Mouse (Mus musculus) midbrain, embryonic 11.5 days (tissue): ENCODE results near the gene Gm20538. TPM values are rescaled to one million over a fixed set of nuclear protein-coding genes. Genes with fewer than 3 reads are reported as not detected.

Source experiments
- ATAC-seq: fragments of 200-750 bp; cut with Nextera tagmentation; 2 replicates; pipeline ENCODE4 v1.8.0; 2017; ENCODE audit warnings: moderate TSS enrichment, moderate library complexity; ENCODE audit not compliant: low FRiP score
- DNase-seq: peaks from one replicate; pipeline ENCODE4 v3.0.0; 2015; ENCODE audit warnings: low spot score; ENCODE audit errors: missing footprints
- H3K27ac ChIP-seq: fragments of 300-500 bp; sonication (generic); 2 replicates; pipeline ENCODE4 v1.5.1; 2014; ENCODE audit warnings: low read depth, low read length
- H3K27me3 ChIP-seq: fragments of 300-500 bp; sonication (generic); 2 replicates; pipeline ENCODE4 v1.6.1; 2014; ENCODE audit warnings: mild to moderate bottlenecking, low read length, moderate library complexity, mixed read lengths; ENCODE audit not compliant: control insufficient read depth, insufficient read depth
- H3K36me3 ChIP-seq: fragments of 300-500 bp; sonication (generic); 2 replicates; pipeline ENCODE4 v1.6.1; 2014; ENCODE audit warnings: mild to moderate bottlenecking, low read length, moderate library complexity, mixed read lengths; ENCODE audit not compliant: control insufficient read depth, insufficient read depth
- H3K4me1 ChIP-seq: fragments of 300-500 bp; sonication (generic); 2 replicates; pipeline ENCODE4 v1.6.1; 2014; ENCODE audit warnings: low read length; ENCODE audit not compliant: control insufficient read depth, insufficient read depth
- H3K4me2 ChIP-seq: fragments of 300-500 bp; sonication (generic); 2 replicates; pipeline ENCODE4 v1.6.1; 2014; ENCODE audit warnings: mild to moderate bottlenecking, moderate library complexity
- H3K4me3 ChIP-seq: fragments of 300-500 bp; sonication (generic); 2 replicates; pipeline ENCODE4 v1.5.1; 2014; ENCODE audit warnings: low read depth, low read length
- H3K9ac ChIP-seq: fragments of 300-500 bp; sonication (generic); 2 replicates; pipeline ENCODE4 v1.6.1; 2014; ENCODE audit warnings: low read length
- H3K9me3 ChIP-seq: fragments of 300-500 bp; sonication (generic); 2 replicates; pipeline ENCODE4 v1.6.1; 2016; ENCODE audit warnings: low read length; ENCODE audit not compliant: control insufficient read depth
- WGBS: fragments of 180-500 bp; shearing (Covaris S2); extraction: QIAGEN DNeasy Blood & Tissue Kit; methylation state at CpG from one replicate; pipeline ENCODE4 v1.1.7; 2014; 5-methylcytosine and 5-hydroxymethylcytosine counted together
- polyA plus RNA-seq: library from polyadenylated mRNA; unstranded; fragments of >200 nt; fragmentation: Nextera tagmentation; extraction: Ambion mirVana; gene quantifications from 2 replicates; pipeline ENCODE4 v1.2.1, GENCODE M21; 2014

The Gm20538 gene
- polyA plus RNA-seq, 1 experiment from 2014 or later: not detected

DNA sequence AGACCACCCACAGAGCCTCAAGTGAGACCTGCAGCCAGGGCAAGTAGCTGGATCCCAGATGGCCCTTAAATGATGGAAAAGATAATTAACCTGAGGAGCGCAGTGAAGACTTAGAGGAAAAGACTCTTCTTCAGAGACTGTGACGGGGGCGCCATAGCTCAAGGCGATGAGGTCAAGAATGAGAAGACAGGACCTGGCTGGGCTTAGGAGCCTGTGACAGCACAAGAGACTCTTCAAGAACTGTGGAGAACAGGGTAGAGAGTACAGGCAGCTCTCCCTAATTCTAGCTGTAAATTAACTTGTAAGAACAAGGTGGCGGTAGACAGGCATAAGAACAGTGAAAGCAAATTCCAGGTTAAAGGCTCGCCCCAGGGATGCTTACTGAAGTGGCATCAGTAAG, 50.7 kb downstream of the Gm20538 start:
- Histone ChIP-seq H3K9ac (no peak overlapping the region), H3K27me3 (peaks cover 93% of the 10 kb centered on the region), H3K9me3 (no peaks in the 10 kb centered on the region), H3K4me1 (no peaks in the 10 kb centered on the region), H3K27ac (no peak overlapping the region), H3K4me2 (no peak overlapping the region), H3K4me3 (no peak overlapping the region), H3K36me3 (no peaks in the 10 kb centered on the region)
- no peak for ATAC-seq
- 85% methylated on average over 6 of the region's 6 CpGs for WGBS
- DNase-seq: peak; percentile 54

DNA sequence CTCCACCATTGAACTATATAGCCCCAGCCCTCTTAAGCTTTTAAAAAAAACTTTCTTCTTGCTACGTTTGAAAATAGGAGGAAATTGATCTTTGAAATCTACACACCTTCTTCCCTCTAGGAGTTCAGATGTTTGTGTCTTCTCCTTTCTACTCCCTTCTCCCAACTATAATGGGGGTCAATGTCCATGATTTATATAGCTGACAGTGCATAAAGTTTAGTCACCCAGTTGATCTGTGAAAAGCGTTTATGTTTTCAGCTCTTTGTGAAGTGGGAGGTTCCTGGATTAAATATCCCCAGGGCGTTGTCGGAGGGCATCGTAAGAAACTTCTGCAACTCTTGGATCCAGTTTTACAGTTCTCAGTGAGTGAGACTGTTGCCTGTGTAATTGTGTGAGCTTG, 52.4 kb downstream of the Gm20538 start:
- H3K9me3 ChIP-seq: no peaks in the 10 kb centered on the region
- H3K9ac ChIP-seq: no peak overlapping the region
- no peak overlapping the region for H3K4me2 ChIP-seq
- no peak overlapping the region for H3K27ac ChIP-seq
- H3K27me3 ChIP-seq: peaks cover 93% of the 10 kb centered on the region
- DNase-seq (no peak), ATAC-seq (no peak)
- WGBS: 46% methylated on average over 5 of the region's 5 CpGs
- no peaks in the 10 kb centered on the region for H3K36me3 ChIP-seq
- no peak overlapping the region for H3K4me3 ChIP-seq
- H3K4me1 ChIP-seq: no peaks in the 10 kb centered on the region; the same call in 1 of the 2 replicates

DNA sequence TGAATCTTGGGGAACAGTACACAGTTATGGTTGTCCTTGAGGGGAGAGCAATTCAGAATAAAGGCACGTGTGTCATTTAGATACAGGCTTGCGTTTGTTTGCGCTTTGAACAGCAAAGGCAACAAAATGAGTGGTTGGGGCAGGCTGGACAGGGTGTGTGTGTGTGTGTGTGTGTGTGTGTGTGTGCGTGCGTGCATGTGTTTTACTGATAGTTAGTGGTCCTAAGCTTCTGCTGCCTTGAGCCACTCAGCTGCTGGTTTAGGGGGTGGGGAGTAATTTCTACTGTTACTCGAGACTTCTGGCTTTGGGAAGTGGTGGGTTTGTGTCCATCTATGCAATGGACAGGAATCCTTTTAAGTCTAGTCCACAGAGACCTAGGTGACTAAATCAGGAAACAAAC, 53.7 kb downstream of the Gm20538 start:
- Histone ChIP-seq H3K36me3 (no peaks in the 10 kb centered on the region), H3K27me3 (peaks cover 93% of the 10 kb centered on the region), H3K9ac (no peak overlapping the region), H3K9me3 (no peaks in the 10 kb centered on the region), H3K27ac (no peak overlapping the region), H3K4me3 (no peak overlapping the region), H3K4me1 (no peaks in the 10 kb centered on the region; the same call in 1 of the 2 replicates), H3K4me2 (no peak overlapping the region)
- ATAC-seq: no peak
- 60% methylated on average over 6 of the region's 6 CpGs for WGBS
- DNase-seq: peak; percentile 85

DNA sequence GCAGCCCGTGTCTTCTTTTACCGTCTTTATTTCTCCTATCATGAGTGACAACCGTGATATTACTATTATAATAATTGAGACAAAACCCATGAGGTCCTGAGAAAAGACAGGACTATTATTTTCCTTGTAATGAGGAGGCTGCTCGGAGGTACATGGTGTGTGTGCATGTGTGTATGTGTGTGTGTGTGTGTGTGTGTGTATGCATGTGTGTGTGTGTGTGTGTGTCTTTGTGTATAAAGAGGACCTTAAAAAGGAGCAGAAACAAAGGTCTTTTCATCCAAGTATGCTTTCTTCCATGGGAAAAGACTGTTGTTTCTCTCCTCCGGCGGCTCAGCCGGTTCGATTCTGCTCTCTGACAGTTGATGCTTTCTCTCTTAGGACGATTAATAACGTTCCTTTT, 55.7 kb downstream of the Gm20538 start:
- H3K27ac ChIP-seq: no peak overlapping the region
- H3K4me2 ChIP-seq: 0 out of 2 replicates have a peak overlapping the region, but pooled peaks have one; percentile 2

DNA sequence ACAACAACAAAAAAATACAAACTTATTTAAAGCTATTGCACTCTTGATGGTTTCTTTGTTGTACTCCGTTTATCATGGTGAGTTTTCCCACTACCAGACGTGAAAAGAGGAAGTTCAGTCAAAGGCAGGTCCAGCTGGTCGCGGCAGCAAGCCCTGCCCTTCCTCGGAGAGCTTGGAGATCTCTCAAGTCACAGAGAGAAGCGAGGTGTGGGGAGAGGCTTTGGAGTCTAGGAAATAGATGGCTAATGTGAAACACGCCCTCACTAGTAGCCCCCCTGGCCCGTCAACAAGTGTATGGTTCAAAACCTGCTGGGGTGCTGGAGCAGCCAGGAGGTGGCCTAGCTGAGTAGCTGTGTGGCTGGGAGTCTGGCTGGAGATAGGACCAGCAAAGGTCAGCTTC, 56.1 kb downstream of the Gm20538 start:
- Histone ChIP-seq H3K9me3 (no peaks in the 10 kb centered on the region), H3K27me3 (peaks cover 94% of the 10 kb centered on the region), H3K36me3 (no peaks in the 10 kb centered on the region), H3K4me2 (no peak overlapping the region), H3K4me3 (no peak overlapping the region), H3K9ac (no peak overlapping the region), H3K4me1 (peaks cover 3% of the 10 kb centered on the region; the same call in 1 of the 2 replicates), H3K27ac (no peak overlapping the region)
- ATAC-seq (no peak), DNase-seq (peak; percentile 88)
- 35% methylated on average over 8 of the region's 8 CpGs for WGBS

More for the DNA sequence above, 55.7 kb downstream of the Gm20538 start:
- H3K4me3 ChIP-seq: no peak overlapping the region
- 46% methylated on average over 10 of the region's 10 CpGs for WGBS
- H3K4me1 ChIP-seq: peaks cover 3% of the 10 kb centered on the region; the same call in 1 of the 2 replicates
- H3K9me3 ChIP-seq: no peaks in the 10 kb centered on the region
- H3K9ac ChIP-seq: no peak overlapping the region
- no peaks in the 10 kb centered on the region for H3K36me3 ChIP-seq
- ATAC-seq (no peak), DNase-seq (peak; percentile 90)
- H3K27me3 ChIP-seq: peaks cover 94% of the 10 kb centered on the region

Other genes with a start within 250 kb of the Gm20538 start
- gene Scd4, start 219.7 kb downstream of the Gm20538 start, polyA plus RNA-seq: 0.06 TPM in 1 of 2 replicates, not detected in the other
- 16.0 and 17.4 TPM in 2 replicates for gene Scd1, start 145.0 kb downstream of the Gm20538 start, polyA plus RNA-seq
- 7.9 and 13.9 TPM in 2 replicates for gene Wnt8b, start 59.4 kb downstream of the Gm20538 start, polyA plus RNA-seq
- 0.18 and 0.25 TPM in 2 replicates for gene Sec31b, start 7.0 kb downstream of the Gm20538 start, polyA plus RNA-seq
- 443 and 490 TPM in 2 replicates for gene Ndufb8, start 2.6 kb upstream of the Gm20538 start, polyA plus RNA-seq
- gene Hif1an, start 10.0 kb upstream of the Gm20538 start, polyA plus RNA-seq: 24.2 and 24.7 TPM in 2 replicates
- gene Pax2, start 203.2 kb upstream of the Gm20538 start, polyA plus RNA-seq: 0.34 and 0.57 TPM in 2 replicates